ENCODE assay signal across 8 mouse cellular contexts in genomic region chr5:142879318-142880175, GRCm38 (mm10). TPM values are rescaled to one million over a fixed set of nuclear protein-coding genes. Genes with fewer than 3 reads are reported as not detected.
DNase-seq lines count a peak whose midpoint lies in the region; ATAC-seq lines count a peak whose summit lies in the region.

No protein-coding gene starts in this region.

- no peak overlapping the region for H3K4me3 ChIP-seq in hindbrain, embryonic 15.5 days

- H3K36me3 ChIP-seq in hindbrain, embryonic 15.5 days, result peaks cover 10% of the 10 kb centered on the region; the same call in 1 of the 2 replicates

- DNase-seq in NIH3T3 (ENCODE audit: low read depth), result peak; percentile 97
- DNase-seq in cerebellum, adult 8-10 months, result peak; percentile 84
- DNase-seq in forelimb bud, embryonic 11.5 days (ENCODE audit: low read depth, low spot score), result peak; percentile 93
- DNase-seq in layer of hippocampus, postnatal 36 days, result peak; percentile 80 to 83
- DNase-seq in lung, postnatal 4 days, result peak; percentile 77 to 85
- DNase-seq in right cerebral cortex, postnatal 10 days (ENCODE audit: low spot score in 2 of 2), result peak; percentile 81 to 89
- DNase-seq in urinary bladder, postnatal 4 days (ENCODE audit: low spot score in 2 of 2), result peak; percentile 67 to 80

- peak; percentile 58; the same call in 1 of the 2 replicates for ATAC-seq in hindbrain, embryonic 15.5 days (ENCODE audit: low FRiP score, low read depth)

- H3K9me3 ChIP-seq in hindbrain, embryonic 15.5 days, result no peaks in the 10 kb centered on the region

- H3K27ac ChIP-seq in hindbrain, embryonic 15.5 days (replicated peaks), result no peak overlapping the region

- H3K27me3 ChIP-seq in hindbrain, embryonic 15.5 days, result no peaks in the 10 kb centered on the region

- 74% methylated on average over 8 of the region's 8 CpGs for WGBS in hindbrain, embryonic 15.5 days

- no peak overlapping the region for H3K9ac ChIP-seq in hindbrain, embryonic 15.5 days

- H3K4me2 ChIP-seq in hindbrain, embryonic 15.5 days, result no peak overlapping the region

- peaks cover 34% of the 10 kb centered on the region for H3K4me1 ChIP-seq in hindbrain, embryonic 15.5 days (replicated peaks)

RNA-seq across cellular contexts. Expression of gene Fbxl18, which starts 15.7 kb away (rescaled TPM):
- 30.3 and 33.3 TPM in 2 replicates for polyA plus RNA-seq in hindbrain, embryonic 15.5 days (2015; fragmentation: Nextera tagmentation; extraction: Ambion mirVana)
- total RNA-seq in layer of hippocampus, postnatal 36 days (2021), result 10 to 100 TPM; 37.1 to 41.6 TPM

RNA-seq across cellular contexts. Expression of gene Actb, which starts 27.0 kb away (rescaled TPM):
- polyA plus RNA-seq in hindbrain, embryonic 15.5 days (2015; fragmentation: Nextera tagmentation; extraction: Ambion mirVana), result 13,458 and 13,965 TPM in 2 replicates
- 1,000 to 10,000 TPM; 3,215 to 3,370 TPM for total RNA-seq in layer of hippocampus, postnatal 36 days (2021)
